Mouse (Mus musculus) lung, postnatal 36 days (tissue): Measurements from ENCODE around the gene Cactin.

Experiments
- DNase-seq: peaks from one replicate; pipeline ENCODE4 v3.0.0; 2022; ENCODE audit warnings: mixed read lengths

The Cactin gene

GRCm38 (mm10) chr10:81366477-81367206 is 45.7 kb downstream of the Cactin start:
- no peak for DNase-seq

GRCm38 (mm10) chr10:81367207-81367495 is 46.2 kb downstream of the Cactin start:
- DNase-seq: no peak

- no peak for DNase-seq
Measured at GRCm38 (mm10) chr10:81375322-81375721, 54.4 kb downstream of the Cactin start.
